Mouse (Mus musculus): ENCODE results near the gene Apba1.
A peak's percentile ranks its signal among the peaks of the same experiment; 100 is the strongest.

The Apba1 gene

DNA sequence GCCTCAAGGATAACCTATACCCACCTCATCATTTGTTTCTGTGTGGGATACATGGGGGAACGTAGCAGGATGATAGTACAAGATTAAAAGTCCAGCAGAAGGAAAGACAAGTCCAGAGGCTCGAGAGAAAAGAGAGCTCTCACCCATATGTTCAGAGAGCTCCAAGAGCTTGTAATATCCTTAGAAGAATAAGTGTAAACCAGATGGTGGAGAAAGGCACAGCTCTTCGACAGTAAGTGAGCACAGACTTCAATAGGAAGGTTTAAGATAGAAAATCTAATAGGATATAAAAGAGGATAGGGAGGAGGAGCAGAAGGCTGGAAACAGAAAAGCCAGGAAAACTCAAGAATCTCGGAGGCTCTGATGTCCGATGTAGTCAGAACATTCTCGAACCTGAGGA lies 115.8 kb downstream of the Apba1 start:
- no peak for DNase-seq (ENCODE audit: low read depth, low spot score)

DNA sequence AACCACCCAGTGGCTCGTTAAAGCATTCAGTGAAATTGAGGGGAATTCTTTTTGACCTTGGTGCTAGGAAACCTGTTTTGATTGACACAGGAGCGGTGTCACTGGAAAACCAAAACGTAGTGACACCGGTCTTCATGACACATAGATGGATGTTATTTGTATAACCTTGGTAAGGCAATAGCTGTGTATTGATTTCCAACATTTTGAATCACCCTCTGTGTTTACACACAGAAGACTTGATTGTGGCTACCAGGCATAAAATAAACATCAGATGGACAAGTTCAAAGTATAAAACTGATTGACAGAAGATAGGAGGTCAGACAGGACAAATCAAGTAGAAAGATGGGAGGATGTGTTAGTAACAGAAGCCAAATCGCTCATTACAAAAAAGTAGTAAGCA lies 117.1 kb downstream of the Apba1 start:
- no peak for DNase-seq (ENCODE audit: low read depth, low spot score)

GRCm38 (mm10) chr19:23879862-23880261 lies 121.2 kb downstream of the Apba1 start:
- no peak for DNase-seq (ENCODE audit: low read depth, low spot score)

DNA sequence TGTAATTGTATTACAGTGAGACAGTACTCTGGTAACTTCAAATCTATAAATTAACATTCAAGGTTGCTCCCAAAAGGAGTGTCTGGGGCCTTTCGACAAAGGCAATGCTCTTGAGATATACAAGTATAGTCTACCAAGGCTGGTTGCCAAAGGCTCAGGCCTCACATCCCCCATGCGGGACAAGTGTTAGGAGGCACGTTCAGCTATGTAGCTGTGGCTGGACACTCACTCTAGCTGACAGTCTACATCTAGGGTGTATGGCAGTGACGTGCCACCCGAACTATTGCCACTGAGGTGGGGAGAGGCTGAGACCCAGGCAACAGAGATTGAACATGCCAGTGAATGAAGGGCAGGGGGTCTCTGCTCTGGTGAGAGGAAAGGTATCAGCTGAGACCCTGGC lies 127.5 kb downstream of the Apba1 start:
- DNase-seq (ENCODE audit: low read depth, low spot score), result no peak

GRCm38 (mm10) chr19:23891421-23891820 lies 132.7 kb downstream of the Apba1 start:
- DNase-seq (ENCODE audit: low read depth, low spot score), result no peak

DNA sequence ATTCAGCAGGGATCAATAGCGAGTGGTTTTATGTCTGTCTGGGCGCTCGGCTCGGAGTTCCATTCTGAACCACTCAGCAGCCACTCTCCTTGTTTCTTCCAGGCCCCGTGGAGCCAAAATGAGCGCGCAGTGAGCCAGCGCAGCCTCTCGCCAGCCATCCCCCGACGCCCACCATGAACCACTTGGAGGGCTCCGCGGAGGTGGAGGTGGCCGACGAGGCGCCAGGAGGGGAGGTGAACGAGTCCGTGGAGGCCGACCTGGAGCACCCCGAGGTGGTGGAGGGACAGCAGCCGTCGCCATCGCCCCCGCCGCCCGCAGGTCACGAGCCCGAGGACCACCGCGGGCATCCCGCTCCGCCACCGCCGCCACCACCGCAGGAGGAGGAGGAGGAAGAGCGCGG lies 133.9 kb downstream of the Apba1 start:
- DNase-seq (ENCODE audit: low read depth, low spot score), result no peak

- no peak for DNase-seq (ENCODE audit: low read depth, low spot score)
These were observed 134.6 kb downstream of the Apba1 start for GRCm38 (mm10) chr19:23893093-23893889.

DNA sequence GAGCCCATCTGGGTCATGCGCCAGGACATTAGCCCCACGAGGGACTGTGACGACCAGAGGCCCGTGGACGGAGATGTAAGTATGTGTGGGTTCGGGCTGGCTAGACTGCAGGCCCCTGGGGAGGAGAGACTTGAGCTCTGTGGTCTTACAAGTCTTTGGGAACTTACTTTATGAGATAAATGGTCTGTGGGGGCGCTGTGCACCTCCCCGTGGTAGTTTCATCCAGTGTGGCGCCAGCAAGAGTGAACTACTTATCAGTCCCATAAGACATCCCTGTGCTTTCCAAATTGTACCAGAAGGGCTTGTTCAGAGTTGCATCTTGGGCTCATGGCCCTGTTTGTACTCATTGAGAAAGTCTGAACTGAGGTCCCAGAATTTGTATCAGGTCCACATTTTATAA lies 135.3 kb downstream of the Apba1 start:
- DNase-seq (ENCODE audit: low read depth, low spot score), result no peak

DNA sequence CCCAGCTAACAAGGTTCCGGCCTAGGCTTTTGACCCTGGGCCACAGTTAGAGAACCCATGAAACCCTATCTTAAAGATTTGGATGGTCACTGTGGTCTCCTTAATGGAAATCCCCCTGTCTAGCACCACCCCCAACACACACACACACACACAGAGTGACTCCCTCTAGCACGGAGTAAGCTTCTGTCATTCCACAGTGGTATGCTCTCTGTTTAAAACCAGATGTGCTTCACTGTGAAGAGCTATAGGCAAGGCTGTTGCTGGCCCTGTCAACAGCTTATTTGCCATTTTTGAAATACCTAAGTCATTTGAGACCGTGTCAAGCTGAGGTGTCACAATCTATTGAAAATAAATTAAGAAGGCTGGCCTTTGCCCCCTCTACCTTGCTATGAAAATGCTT lies 136.1 kb downstream of the Apba1 start:
- DNase-seq (ENCODE audit: low read depth, low spot score), result no peak

DNA sequence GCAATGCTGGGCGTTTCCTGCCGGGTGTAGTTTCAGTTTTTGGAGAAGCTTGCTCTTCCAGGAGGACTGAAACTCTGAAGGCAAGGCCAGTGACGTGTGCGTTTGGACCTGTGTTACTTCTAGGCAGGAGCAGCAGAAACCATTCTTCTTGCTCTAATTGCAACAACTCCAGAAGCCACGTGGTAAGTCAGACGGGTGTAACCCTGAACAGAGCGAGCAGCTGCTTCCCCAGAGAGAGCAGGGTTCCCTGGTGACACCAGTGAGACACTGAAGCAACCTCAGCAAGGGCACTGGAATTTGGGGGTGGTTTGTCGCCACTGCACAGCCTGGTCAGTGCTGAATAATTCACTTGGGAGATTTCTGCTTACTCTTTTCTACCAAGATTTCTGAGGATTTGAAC lies 138.2 kb downstream of the Apba1 start:
- DNase-seq (ENCODE audit: low read depth, low spot score), result peak; percentile 3

DNA sequence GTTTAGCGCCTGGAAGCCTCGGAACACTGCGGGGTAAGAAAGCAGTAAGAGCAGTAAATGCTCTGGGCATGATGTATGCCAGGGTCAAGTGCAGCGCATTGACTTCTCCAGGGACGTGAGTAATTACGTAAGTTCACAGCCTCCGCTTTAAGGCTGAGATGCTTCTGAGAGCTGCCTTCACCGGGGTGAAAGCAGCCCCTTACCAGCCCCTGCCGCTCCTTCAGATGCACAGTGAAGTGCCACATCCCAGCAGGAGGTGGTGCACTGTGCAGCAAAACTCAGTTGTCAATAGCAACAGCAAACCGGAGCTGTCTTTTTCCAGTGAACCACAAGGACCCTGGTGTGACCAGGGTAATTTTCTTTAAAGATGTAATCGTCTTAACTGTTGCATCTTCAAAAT lies 139.8 kb downstream of the Apba1 start:
- DNase-seq (ENCODE audit: low read depth, low spot score), result no peak

DNA sequence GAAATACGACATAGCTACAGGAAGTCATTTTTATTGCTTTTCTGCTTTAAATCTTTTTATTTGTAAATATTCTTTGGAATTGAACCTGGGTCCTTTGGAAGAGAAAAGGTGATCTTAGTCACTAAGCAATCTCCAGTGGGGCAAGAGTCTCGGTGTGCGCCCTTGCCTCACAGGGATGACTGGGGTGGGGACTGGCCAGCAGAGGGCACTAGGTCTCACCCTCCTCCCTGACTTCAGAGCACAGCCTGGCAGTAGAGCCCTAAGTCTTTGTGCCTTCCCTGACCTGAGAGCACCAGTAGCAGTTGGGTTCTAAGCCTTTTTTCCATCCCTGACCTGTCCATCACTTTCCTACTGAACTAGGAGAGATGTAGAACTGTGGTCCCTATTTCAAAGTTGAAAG lies 142.5 kb downstream of the Apba1 start:
- DNase-seq (ENCODE audit: low read depth, low spot score), result peak; percentile 39

GRCm38 (mm10) chr19:23901768-23902167 lies 143.1 kb downstream of the Apba1 start:
- no peak for DNase-seq (ENCODE audit: low read depth, low spot score)

DNA sequence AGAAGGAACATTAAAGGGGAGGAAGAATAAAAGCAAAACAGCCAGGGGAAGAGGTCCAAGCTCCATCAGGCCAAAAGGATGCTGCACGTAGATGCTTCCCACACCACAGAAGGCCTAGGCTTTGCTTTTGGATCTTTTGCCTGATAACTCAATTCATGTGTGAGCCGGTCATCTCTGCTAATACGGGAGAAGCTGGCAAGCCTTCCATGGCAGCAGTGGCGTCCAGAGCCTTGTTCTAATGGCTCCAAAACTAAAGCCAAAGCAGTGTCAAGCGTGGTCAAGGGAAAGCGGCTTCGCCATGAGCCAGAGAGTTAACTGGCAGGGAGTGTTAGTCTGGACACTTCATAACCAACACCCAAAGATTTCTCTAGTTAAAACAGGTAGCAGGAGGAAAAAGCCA lies 144.4 kb downstream of the Apba1 start:
- no peak for DNase-seq (ENCODE audit: low read depth, low spot score)

DNA sequence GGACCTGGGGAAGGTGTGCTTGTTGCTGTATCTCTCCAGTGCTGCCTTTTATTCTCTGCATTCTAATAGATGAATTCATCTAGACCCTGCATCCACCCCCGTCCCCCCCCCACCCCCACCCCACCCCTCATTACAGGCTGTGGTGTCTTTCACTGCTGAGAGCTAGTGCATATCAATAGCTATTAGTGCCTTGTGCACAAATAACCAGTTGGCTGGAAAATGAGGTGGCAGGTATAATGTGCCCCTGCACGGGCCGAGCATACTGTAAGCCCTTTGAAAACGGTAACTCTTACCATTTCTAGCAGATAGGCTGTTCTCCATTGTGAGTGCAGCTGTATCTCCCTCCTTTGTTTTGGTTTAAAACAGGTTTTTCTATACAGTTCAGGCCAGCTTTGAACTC lies 146.2 kb downstream of the Apba1 start:
- DNase-seq (ENCODE audit: low read depth, low spot score), result no peak

DNA sequence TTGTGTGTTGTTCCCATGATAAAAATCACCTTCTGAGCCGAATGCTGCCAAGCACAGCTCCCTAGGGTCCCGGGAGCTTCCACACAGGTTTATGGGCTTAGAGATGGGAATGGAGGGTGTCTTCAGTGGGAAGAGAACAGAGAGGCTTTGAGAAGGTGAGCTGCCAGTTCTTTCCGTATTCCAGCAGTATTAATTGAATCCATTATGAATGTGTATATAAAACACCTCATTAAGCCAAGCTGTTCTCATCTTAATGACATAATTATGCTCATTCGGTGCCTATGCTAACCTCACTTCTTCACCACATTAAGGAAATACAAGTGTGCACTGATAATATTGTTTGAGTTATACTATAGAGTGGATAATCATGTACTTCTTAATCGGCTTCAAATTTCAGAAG lies 147.1 kb downstream of the Apba1 start:
- no peak for DNase-seq (ENCODE audit: low read depth, low spot score)

DNA sequence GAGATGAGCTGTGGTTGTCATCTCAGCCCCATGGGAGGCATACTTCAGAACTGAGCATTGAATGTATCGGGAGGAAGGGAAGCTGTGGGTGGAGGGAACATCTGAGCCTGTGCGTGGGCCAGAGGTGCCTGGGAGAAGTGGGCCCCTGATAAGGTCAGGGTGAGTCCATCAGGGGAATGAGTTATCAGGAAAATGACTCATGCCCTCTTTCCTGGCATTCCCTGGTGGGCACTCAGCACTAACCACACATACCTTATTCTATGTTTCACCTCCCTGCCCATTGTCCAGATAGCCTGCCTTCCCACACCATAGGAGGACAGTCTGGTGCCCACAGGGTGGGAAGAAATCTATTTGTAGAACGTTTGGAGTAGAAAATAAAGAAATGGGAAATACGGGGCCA lies 151.7 kb downstream of the Apba1 start:
- DNase-seq (ENCODE audit: low read depth, low spot score), result no peak

DNA sequence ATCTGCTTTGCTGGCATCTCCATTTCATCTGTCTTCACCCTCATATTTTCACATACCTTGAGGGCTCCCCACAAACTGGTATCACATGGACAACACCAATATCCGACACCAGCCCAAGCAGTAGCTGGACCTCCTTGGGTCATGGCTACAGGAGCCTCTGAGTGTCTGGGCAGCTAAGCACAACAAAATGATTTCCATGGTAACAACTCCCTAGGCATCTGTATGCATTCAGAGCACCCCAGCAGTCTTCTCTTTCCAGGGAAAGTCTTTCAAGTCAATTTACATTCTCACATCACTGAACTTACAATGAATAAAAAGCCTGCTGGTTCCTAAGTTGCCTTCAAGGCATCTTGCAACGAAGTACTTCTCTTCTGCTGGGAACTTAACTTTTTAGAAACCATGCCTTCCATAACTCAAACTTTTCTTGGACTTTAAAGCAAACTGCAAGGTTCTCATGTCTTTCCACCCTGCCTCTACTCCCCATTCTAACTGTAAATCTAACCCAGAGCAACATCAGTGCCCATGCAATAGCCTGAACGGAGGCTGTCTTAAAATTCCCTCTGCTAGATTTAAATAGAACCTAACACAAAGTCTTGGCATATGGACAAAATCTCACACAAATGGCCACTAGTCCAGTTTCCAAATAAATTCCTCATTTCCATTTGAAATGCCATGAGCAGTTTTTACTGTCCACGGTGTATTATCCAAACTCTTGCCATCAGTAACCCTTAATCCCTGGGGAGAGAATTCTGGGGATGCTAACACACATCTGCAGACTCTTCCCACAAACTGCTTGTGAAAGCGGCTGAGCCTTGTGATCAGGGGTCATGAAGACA lies 160.9 kb downstream of the Apba1 start:
- no peak for DNase-seq (ENCODE audit: low read depth, low spot score)

GRCm38 (mm10) chr19:23920220-23920544 lies 161.5 kb downstream of the Apba1 start:
- DNase-seq (ENCODE audit: low read depth, low spot score), result no peak

DNA sequence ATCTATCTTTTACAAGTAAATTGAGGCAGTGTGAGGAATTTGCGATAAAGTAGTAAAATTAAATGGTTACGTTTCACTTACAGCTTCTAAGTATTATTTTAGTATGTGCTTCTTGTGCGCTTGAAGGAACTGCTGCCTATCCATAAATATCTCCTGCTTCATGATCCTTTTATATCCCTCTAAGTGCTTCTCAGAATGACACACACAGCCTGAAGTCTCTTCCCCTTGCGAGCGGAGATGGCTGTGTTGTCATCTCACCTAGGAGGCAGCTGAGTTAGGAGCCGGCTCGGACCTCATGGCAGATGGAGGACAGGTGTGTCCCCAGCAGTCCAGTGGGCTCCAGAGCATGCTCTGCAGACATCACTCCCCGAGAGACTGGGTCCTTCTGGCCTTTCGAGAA lies 163.9 kb downstream of the Apba1 start:
- DNase-seq (ENCODE audit: low read depth, low spot score), result no peak

GRCm38 (mm10) chr19:23924057-23924456 lies 165.4 kb downstream of the Apba1 start:
- DNase-seq (ENCODE audit: low read depth, low spot score), result no peak

DNA sequence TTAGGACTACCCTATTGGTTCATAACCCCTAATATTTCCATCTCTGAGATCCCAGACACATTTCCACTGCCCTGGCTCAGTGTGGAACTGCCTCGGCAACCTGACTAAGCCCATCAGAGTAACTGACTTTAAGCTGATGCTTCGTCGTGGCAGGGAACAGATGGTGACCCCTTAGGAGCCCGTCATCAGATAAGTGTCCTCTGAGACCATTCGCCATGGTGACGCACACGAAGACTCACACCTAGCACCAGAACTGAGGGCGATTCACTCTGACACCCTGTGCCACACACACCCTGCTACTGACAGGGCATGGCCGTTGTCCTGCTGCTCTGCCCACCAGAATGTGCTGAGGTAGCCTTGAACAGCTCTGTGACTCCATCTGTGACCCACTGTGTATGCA lies 166.1 kb downstream of the Apba1 start:
- DNase-seq (ENCODE audit: low read depth, low spot score), result no peak

DNA sequence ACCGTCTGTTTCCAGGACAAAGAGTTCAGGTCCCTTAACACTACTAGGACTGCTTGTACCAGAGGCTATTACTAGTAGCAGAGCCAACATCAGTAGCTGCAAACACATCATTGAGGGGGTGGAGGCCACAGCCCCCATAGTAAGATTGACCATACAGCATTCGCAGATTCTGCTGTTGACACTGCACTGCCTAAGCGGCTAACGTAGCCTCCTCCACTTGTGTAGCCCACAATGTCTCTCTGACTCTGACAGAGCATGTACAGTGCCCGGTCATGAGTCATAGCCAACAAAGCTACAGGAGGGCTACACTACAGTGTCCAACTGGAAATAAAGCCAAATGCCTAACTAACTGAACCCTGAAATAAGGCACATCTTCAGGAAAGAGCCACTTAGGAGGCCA lies 166.9 kb downstream of the Apba1 start:
- DNase-seq (ENCODE audit: low read depth, low spot score), result no peak
